Mouse (Mus musculus) stomach, postnatal 0 days (tissue): ENCODE data around the gene Fcf1. TPM values are rescaled to one million over a fixed set of nuclear protein-coding genes. Genes with fewer than 3 reads are reported as not detected.

ENCODE experiments used
- ATAC-seq: fragments of 200-750 bp; cut with Nextera tagmentation; 2 replicates; pipeline ENCODE4 v1.8.0; 2017; ENCODE audit not compliant: low FRiP score, low TSS enrichment
- DNase-seq: peaks from one replicate; pipeline ENCODE4 v3.0.0-alpha.2; 2016; ENCODE audit warnings: low spot score
- H3K27ac ChIP-seq: fragments of 300-500 bp; sonication (generic); replicated peaks from 2 replicates; pipeline ENCODE4 v1.5.1; 2014; ENCODE audit warnings: mild to moderate bottlenecking, control low read depth
- H3K27me3 ChIP-seq: fragments of 300-500 bp; sonication (generic); 2 replicates; pipeline ENCODE4 v1.6.1; 2014; ENCODE audit warnings: low read length; ENCODE audit not compliant: control insufficient read depth, insufficient read depth
- H3K36me3 ChIP-seq: fragments of 300-500 bp; sonication (generic); 2 replicates; pipeline ENCODE4 v1.6.1; 2014; ENCODE audit warnings: low read length, mixed read lengths; ENCODE audit not compliant: control insufficient read depth, insufficient read depth
- H3K4me1 ChIP-seq: fragments of 300-500 bp; sonication (generic); replicated peaks from 2 replicates; pipeline ENCODE4 v1.6.1; 2014; ENCODE audit warnings: antibody characterized with exemption; ENCODE audit not compliant: control insufficient read depth, insufficient read depth
- H3K4me2 ChIP-seq: fragments of 300-500 bp; sonication (generic); replicated peaks from 2 replicates; pipeline ENCODE4 v1.6.1; 2014; ENCODE audit warnings: low read depth, mild to moderate bottlenecking, control low read depth, moderate library complexity
- H3K4me3 ChIP-seq: fragments of 300-500 bp; sonication (generic); 2 replicates; pipeline ENCODE4 v1.5.1; 2014; ENCODE audit warnings: low read depth, low read length, control low read depth
- H3K9ac ChIP-seq: fragments of 300-500 bp; sonication (generic); 2 replicates; pipeline ENCODE4 v1.6.1; 2014; ENCODE audit warnings: mild to moderate bottlenecking, low read length, control low read depth, mixed read lengths
- H3K9me3 ChIP-seq: fragments of 300-500 bp; sonication (generic); 2 replicates; pipeline ENCODE4 v1.6.1; 2016; ENCODE audit warnings: low read length; ENCODE audit not compliant: control insufficient read depth
- CTCF ChIP-seq: IDR thresholded peaks from 2 replicates; pipeline ENCODE4 v1.5.1; 2016; ENCODE audit warnings: antibody characterized with exemption, low read depth, mild to moderate bottlenecking, moderate library complexity
- EP300 ChIP-seq: optimal IDR thresholded peaks from 2 replicates; pipeline ENCODE3; 2016; ENCODE audit warnings: antibody characterized with exemption
- WGBS: fragments of 180-500 bp; shearing (Covaris S2); extraction: QIAGEN DNeasy Blood & Tissue Kit; methylation state at CpG from one replicate; pipeline ENCODE4 v1.1.7; 2014; 5-methylcytosine and 5-hydroxymethylcytosine counted together
- polyA plus RNA-seq: library from polyadenylated mRNA; unstranded; fragments of >200 nt; fragmentation: Nextera tagmentation; extraction: Ambion mirVana; gene quantifications from 2 replicates; pipeline ENCODE4 v1.2.1, GENCODE M21; 2015

Gene Fcf1
- 95.3 and 99.2 TPM in 2 replicates for polyA plus RNA-seq

DNA sequence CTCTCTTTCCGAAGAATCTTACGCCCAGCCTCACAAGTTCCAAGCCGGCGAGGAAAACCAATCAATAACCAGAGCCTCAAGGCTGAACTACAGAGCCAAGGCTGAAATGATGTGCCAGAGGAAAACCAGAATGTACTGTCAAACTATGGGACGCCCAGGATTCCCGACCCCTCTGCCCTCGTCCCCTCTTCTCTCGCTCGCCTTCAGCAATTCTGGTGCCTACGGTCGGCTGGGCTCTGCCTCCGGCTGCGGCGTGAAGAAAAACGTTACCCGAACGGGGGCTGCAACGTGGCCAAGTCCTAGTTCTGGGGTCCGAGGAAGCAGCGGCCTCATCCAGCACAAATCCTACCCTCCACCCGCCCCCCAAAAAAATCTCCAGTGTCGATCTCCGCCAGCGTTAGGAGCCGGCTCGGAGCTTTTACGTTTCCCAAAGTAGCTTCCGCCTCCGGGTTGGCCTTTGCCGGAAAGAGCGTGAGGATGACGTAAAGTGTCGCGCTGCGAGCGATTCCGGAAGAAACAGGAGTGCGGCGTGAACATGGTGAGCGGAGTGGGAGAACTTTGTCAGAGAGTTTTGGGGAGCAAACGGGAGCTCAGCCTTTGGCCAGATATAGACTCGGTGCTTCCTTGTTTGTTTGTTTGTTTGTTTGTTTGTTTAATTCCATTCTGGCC, at the start of gene Fcf1, which contains the start of gene Arel1:
Gene Fcf1, plus strand, starts transcription at position 470 of the 669 bp plus-strand sequence.
Gene Arel1, minus strand, starts transcription at position 473 of the 669 bp plus-strand sequence.
- no peaks in the 10 kb centered on the region for H3K9me3 ChIP-seq
- H3K36me3 ChIP-seq: no peaks in the 10 kb centered on the region
- H3K4me1 ChIP-seq: 0 out of 2 replicates have a peak, but pooled peaks cover 5% of the 10 kb centered on the region
- peak within 1 kb of the TSS; percentile 84 for H3K4me2 ChIP-seq
- H3K4me3 ChIP-seq: peak within 1 kb of the TSS; percentile 78
- no peak for TF ChIP-seq EP300
- no peak for TF ChIP-seq CTCF
- WGBS: under 1% methylated on average over 42 of the region's 42 CpGs
- ATAC-seq: peak; percentile 93
- peak; percentile 90 for DNase-seq
- H3K27ac ChIP-seq: peak within 1 kb of the TSS; percentile 53
- H3K27me3 ChIP-seq: no peaks in the 10 kb centered on the region
- peak within 1 kb of the TSS; percentile 80 for H3K9ac ChIP-seq

DNA sequence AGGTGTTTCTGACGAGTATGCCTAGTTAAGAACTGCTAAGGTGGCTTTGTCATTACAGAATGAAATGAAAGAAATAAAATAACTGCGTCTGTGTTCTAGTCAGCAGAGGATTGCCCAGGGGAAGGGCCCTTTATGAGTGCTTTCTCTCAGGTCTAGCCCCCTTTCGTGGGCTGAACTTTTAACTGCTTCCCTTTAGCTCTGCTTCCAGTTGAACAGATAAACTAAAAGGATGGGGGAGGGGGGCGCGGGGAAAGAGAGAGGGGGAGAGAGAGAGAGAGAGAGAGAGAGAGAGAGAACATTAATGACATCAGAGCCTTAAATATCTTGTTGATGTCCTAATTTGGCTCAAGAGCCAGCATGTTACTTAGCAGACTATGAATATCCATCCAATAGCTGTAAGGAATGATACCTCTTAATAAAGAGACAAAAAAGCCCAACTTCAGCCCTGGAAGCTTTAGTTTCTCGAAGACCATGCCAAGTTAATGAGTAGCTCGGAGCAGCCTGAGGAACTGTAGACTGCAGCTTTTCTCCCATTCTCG, 48.7 kb upstream of the Fcf1 start:
- no peak overlapping the region for H3K4me3 ChIP-seq
- no peak overlapping the region for H3K9ac ChIP-seq
- H3K4me1 ChIP-seq: no peaks in the 10 kb centered on the region
- no peak overlapping the region for H3K27ac ChIP-seq
- H3K27me3 ChIP-seq: no peaks in the 10 kb centered on the region
- DNase-seq: no peak
- peaks cover 11% of the 10 kb centered on the region for H3K36me3 ChIP-seq
- H3K4me2 ChIP-seq: no peak overlapping the region
- TF ChIP-seq EP300 (no peak), CTCF (no peak)
- WGBS: 62% methylated on average over 8 of the region's 8 CpGs
- ATAC-seq: no peak
- H3K9me3 ChIP-seq: no peaks in the 10 kb centered on the region

DNA sequence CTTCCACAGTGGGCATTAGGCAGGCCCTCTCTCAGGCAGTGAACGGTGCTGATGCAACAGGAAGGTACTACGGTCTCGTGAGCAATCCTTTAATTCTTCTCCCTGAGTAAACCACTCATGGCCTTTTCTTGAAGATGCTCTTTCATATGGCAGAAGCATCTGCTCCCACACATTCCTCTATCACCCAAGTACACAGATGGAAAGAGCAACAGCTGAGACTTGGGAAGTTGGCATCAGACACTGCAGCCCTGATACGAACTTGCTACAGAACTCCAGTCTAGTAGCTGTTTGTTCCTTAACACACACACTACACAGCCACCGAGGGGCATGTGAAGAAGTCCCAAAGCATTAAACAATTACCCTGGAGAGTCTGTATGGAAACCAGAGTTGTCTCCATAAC, 46.4 kb upstream of the Fcf1 start:
- TF ChIP-seq EP300: no peak
- TF ChIP-seq CTCF: no peak
- no peak overlapping the region for H3K9ac ChIP-seq
- DNase-seq (no peak), ATAC-seq (no peak)
- H3K4me1 ChIP-seq: no peaks in the 10 kb centered on the region
- peaks cover 11% of the 10 kb centered on the region for H3K36me3 ChIP-seq
- 91% methylated on average over 5 of the region's 5 CpGs for WGBS
- H3K4me3 ChIP-seq: no peak overlapping the region
- no peaks in the 10 kb centered on the region for H3K27me3 ChIP-seq
- no peak overlapping the region for H3K27ac ChIP-seq
- H3K4me2 ChIP-seq: no peak overlapping the region
- H3K9me3 ChIP-seq: no peaks in the 10 kb centered on the region

DNA sequence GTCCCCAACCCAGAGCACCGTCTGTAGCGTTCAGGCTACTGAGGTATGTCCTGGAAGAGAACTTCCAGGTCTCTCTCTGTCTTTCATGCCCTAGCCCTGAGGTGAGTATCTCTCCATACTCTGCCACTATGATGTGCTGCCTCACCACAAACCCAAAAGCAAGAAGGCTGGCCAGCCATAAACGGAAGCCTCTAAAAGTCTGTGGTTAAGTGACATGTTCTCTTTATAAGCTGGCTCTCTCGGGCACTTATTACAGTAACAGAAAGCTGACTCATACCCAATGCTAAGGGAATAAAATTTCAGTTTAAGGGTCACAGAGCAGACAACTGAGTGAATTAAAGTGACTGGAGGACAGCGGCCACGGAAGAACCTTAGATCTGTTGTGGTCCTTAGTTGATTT, 44.2 kb upstream of the Fcf1 start:
- H3K4me2 ChIP-seq: no peak overlapping the region
- H3K9me3 ChIP-seq: no peaks in the 10 kb centered on the region

DNA sequence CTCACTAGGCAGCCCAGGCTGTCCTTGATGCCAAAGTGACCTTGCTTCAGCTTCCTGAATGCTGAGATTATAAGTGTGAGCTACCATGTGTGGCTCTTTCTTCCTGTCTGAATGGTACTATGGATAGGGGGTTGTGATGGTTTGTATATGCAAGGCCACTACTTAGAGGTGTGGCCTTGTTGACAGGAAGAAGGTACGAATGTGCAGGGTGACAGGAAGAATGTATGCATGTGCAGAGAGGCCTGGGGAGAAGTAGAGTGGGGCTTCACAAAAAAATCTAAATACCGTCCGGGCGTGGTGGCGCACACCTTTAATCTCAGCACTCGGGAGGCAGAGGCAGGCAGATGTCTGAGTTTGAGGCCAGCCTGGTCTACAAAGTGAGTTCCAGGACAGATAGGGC, 38.5 kb upstream of the Fcf1 start:
- DNase-seq: no peak
- 89% methylated on average over 6 of the region's 6 CpGs for WGBS

More for the DNA sequence above, 44.2 kb upstream of the Fcf1 start:
- DNase-seq (no peak), ATAC-seq (no peak)
- TF ChIP-seq CTCF (no peak), EP300 (no peak)
- Histone ChIP-seq H3K27me3 (no peaks in the 10 kb centered on the region), H3K9ac (no peak overlapping the region), H3K36me3 (peaks cover 7% of the 10 kb centered on the region), H3K27ac (no peak overlapping the region), H3K4me3 (no peak overlapping the region), H3K4me1 (no peaks in the 10 kb centered on the region)
- WGBS: 92% methylated on average over 6 of the region's 6 CpGs

DNA sequence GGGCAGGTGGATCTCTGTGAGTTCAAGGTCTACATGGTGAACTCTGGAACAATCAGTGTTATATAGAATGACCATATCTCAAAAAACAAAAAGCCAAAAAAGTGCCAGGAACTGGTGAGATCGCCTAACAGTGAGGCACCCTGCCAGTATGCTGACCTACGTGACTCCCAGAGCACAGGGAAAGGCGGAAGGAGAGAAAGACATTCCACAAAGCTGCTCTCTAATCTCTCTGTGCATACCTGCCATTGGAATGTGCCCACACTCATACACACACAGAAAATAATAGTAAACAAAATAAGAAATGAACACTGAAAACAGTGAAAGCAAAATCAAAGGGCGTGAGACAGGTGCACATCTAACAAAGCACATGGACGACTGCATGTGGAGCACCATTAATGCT, 35.4 kb upstream of the Fcf1 start:
- DNase-seq: no peak
- H3K4me3 ChIP-seq: no peak overlapping the region
- H3K27ac ChIP-seq: no peak overlapping the region
- peaks cover 17% of the 10 kb centered on the region; the same call in 1 of the 2 replicates for H3K36me3 ChIP-seq
- H3K27me3 ChIP-seq: no peaks in the 10 kb centered on the region
- no peak for ATAC-seq
- H3K9ac ChIP-seq: no peak overlapping the region
- no peak overlapping the region for H3K4me2 ChIP-seq
- no peaks in the 10 kb centered on the region for H3K9me3 ChIP-seq
- H3K4me1 ChIP-seq: no peaks in the 10 kb centered on the region
- WGBS: 75% methylated on average over 5 of the region's 5 CpGs
- TF ChIP-seq EP300: no peak
- TF ChIP-seq CTCF: no peak

More for the DNA sequence above, 38.5 kb upstream of the Fcf1 start:
- no peak overlapping the region for H3K9ac ChIP-seq
- no peaks in the 10 kb centered on the region for H3K9me3 ChIP-seq
- no peak for ATAC-seq
- H3K27ac ChIP-seq: no peak overlapping the region
- no peak overlapping the region for H3K4me3 ChIP-seq
- H3K4me2 ChIP-seq: no peak overlapping the region
- H3K4me1 ChIP-seq: no peaks in the 10 kb centered on the region
- TF ChIP-seq CTCF (no peak), EP300 (no peak)
- no peaks in the 10 kb centered on the region for H3K27me3 ChIP-seq
- H3K36me3 ChIP-seq: peaks cover 15% of the 10 kb centered on the region; the same call in 1 of the 2 replicates
